Mouse (Mus musculus): ENCODE data around the gene Klf7. TPM values are rescaled to one million over a fixed set of nuclear protein-coding genes. Genes with fewer than 3 reads are reported as not detected.

Gene Klf7
- 28.8 and 32.2 TPM in 2 replicates for polyA plus RNA-seq (2012; rRNA removed)

DNA sequence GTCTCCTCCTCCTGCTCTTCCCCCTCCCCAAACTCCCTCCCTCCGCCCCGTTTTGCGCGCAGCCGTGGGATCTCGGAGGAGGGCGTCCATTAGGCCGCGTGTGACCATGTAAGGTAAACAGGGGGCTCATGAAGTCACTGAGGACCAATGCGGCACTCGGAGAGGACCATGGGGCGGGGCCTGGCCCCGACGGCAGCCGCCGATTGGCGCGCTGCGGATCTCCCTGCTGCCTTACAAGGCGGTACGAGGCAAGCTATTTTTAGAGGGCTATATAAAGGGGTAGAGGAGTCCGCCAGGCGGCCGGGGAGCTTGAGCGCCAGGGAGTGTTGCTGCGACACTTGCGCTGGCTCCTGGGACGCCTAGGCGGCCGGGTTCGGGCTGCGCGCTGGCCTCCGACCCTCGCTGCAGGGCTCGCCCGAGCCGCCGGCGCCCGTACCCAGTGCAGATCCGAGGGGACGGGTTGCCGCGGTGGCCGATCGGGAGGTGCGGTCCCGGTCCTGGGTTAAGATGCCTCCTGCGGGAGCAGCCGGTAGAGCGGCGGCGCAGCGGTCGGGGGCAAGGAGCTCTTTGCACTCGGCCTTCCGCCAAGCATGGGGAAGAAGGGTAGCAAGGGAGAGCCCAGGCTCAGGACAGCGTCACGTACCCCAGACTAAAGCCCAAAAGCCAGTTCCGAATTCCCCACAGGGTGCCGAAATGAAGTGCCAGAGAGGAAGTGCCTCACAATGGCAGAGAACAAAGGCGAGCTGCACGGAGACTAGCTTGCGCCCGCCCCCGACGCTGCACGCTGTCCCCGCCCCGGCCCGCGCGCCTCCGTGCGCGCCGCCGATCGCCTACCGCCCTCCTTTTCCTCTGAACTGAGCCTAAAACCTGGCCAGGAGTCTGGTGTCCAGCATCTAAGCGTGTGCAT lies at the start of gene Klf7:
Klf7 (minus strand) TSS at position 724 of the 907 bp plus-strand sequence.

